In the genomic region with DNA sequence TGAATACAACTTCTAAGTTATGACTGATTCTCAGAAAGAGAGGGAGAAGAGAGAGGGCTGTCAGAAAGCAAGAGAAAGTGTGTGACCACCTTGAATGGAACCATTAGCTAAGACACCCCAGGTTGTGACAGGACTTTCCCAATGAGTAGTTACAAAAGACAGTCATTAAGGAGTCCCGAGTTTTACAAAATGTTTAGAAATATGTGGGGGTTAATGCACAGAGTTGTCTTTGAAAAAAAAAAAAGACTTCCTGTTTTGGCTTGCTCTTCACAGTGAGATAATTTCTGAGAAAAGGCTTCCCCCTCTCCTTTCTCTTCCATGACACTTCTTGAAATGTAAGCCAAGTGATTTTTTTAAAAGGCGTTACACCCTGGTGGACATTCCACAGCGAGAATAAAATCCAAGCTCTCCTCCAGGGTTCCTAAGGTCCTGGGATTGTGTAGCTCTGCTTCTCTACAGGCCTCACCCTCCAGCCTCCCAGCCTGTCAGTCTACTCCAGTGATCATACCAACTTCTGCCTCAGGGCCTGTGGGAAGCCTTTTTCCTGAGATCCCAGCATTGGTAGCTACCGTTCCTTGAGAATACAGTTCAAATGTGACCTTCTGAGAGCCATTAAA, we compare ENCODE assay signal across 17 mouse cellular contexts.
DNase-seq lines count a peak whose midpoint lies in the region; ATAC-seq and TF ChIP-seq lines count a peak whose summit lies in the region.
"Had no signal": no experiment of that assay in that cellular context is flagged by ENCODE, and none has a peak within 500 bp of the region (broad histone marks: within the 10 kb centered on the region; RNA-seq: fewer than 3 reads in every experiment).

No protein-coding gene starts in this region.

- peaks cover 5% of the 10 kb centered on the region for H3K79me2 ChIP-seq in CH12.LX (replicated peaks; ENCODE audit: control insufficient read depth, extremely low read depth, insufficient read depth, poor library complexity, severe bottlenecking)

- WGBS in liver, postnatal 0 days (ENCODE audit: insufficient replicate concordance): 63% methylated on average over 4 of the region's 4 CpGs
- WGBS in bone marrow, adult 2 months: 57% methylated on average over 4 of the region's 4 CpGs
- WGBS in forebrain, embryonic 12.5 days: 83% methylated on average over 4 of the region's 4 CpGs
- 65% methylated on average over 4 of the region's 4 CpGs for WGBS in stomach, postnatal 0 days

- no peak overlapping the region for H3K4me2 ChIP-seq in liver, postnatal 0 days (ENCODE audit: low read depth, low read length)
- no peak overlapping the region for H3K4me2 ChIP-seq in CH12.LX (ENCODE audit: insufficient read depth, low read depth, poor library complexity, severe bottlenecking)
- no peak overlapping the region for H3K4me2 ChIP-seq in forebrain, embryonic 12.5 days
- no peak overlapping the region for H3K4me2 ChIP-seq in stomach, postnatal 0 days (replicated peaks; ENCODE audit: low read depth)
- H3K4me2 ChIP-seq: embryonic facial prominence, embryonic 12.5 days; hindbrain, embryonic 12.5 days; liver, embryonic 13.5 days; midbrain, embryonic 12.5 days had no signal

- no peaks in the 10 kb centered on the region for H3K36me3 ChIP-seq in liver, postnatal 0 days (replicated peaks; ENCODE audit: insufficient read depth, low read length)
- H3K36me3 ChIP-seq in CH12.LX (replicated peaks in 1 of 2; ENCODE audit: control insufficient read depth in 1 of 2, insufficient read depth in 1 of 2, low read length in 1 of 2): peaks cover 28 to 68% of the 10 kb centered on the region in 2 experiments
- no peaks in the 10 kb centered on the region for H3K36me3 ChIP-seq in forebrain, embryonic 12.5 days (replicated peaks)
- H3K36me3 ChIP-seq in stomach, postnatal 0 days (ENCODE audit: control insufficient read depth, insufficient read depth, low read length): no peaks in the 10 kb centered on the region
- H3K36me3 ChIP-seq: embryonic facial prominence, embryonic 12.5 days; hindbrain, embryonic 12.5 days; liver, embryonic 13.5 days; midbrain, embryonic 12.5 days had no signal

- in situ Hi-C loops in CH12.LX (cut with MboI; ENCODE audit: low pct_ligation_motif_present, low pct_unique_long_range_greater_than_20kb, low sequenced_read_pairs): no loop called here

- H3K4me3 ChIP-seq in liver, postnatal 0 days (ENCODE audit: low read depth, low read length): no peak overlapping the region
- no peak overlapping the region for H3K4me3 ChIP-seq in CH12.LX (replicated peaks in 1 of 3; ENCODE audit: low read depth in 2 of 3, low read length in 2 of 3, poor library complexity in 1 of 3)
- H3K4me3 ChIP-seq in bone marrow, adult 2 months (replicated peaks; ENCODE audit: control insufficient read depth, low read depth, low read length): no peak overlapping the region
- H3K4me3 ChIP-seq in forebrain, embryonic 12.5 days (replicated peaks): no peak overlapping the region
- H3K4me3 ChIP-seq in stomach, postnatal 0 days (ENCODE audit: low read depth, low read length): no peak overlapping the region
- H3K4me3 ChIP-seq: embryonic facial prominence, embryonic 12.5 days; hindbrain, embryonic 12.5 days; liver, embryonic 13.5 days; midbrain, embryonic 12.5 days had no signal

- H3K27ac ChIP-seq in liver, postnatal 0 days (ENCODE audit: low read depth): peak overlapping the region; percentile 71
- peak overlapping the region; percentile 30; the same call in 1 of the 2 replicates for H3K27ac ChIP-seq in CH12.LX (ENCODE audit: insufficient read depth, low read depth)
- peak overlapping the region; percentile 39; the same call in 1 of the 2 replicates for H3K27ac ChIP-seq in bone marrow, adult 2 months (ENCODE audit: control insufficient read depth, insufficient read depth, low read depth, low read length, poor library complexity)
- H3K27ac ChIP-seq in forebrain, embryonic 12.5 days: no peak overlapping the region
- no peak overlapping the region for H3K27ac ChIP-seq in stomach, postnatal 0 days (replicated peaks)
- H3K27ac ChIP-seq: embryonic facial prominence, embryonic 12.5 days; hindbrain, embryonic 12.5 days; liver, embryonic 13.5 days; midbrain, embryonic 12.5 days had no signal

- TF ChIP-seq CTCF in liver, postnatal 0 days (IDR thresholded peaks at IDR 0.05; ENCODE audit: low read depth): no peak
- no peak for TF ChIP-seq CTCF in CH12.LX (conservative IDR thresholded peaks at IDR 0.05 in 1 of 2, IDR thresholded peaks at IDR 0.05 in 1 of 2; ENCODE audit: low read depth in 2 of 2, low read length in 2 of 2)
- TF ChIP-seq CTCF in bone marrow, adult 2 months (IDR thresholded peaks at IDR 0.05; ENCODE audit: control insufficient read depth, insufficient read depth, low read length): no peak
- TF ChIP-seq CTCF in stomach, postnatal 0 days (IDR thresholded peaks at IDR 0.05; ENCODE audit: low read depth): no peak

- DNase-seq in liver, postnatal 0 days: no peak
- DNase-seq in liver: no peak
- peak; percentile 39 for DNase-seq in CH12.LX (ENCODE audit: extremely low read depth)
- DNase-seq in lung, postnatal 4 days: peak; percentile 17 to 26
- no peak for DNase-seq in stomach, postnatal 0 days (ENCODE audit: low spot score)
- DNase-seq: cerebellum, adult 11 months; cerebellum, postnatal 36 days; gastrocnemius, postnatal 36 days; kidney, adult 11 months; kidney, postnatal 25 days; left cerebral cortex, postnatal 4 days; liver, embryonic 13.5 days had no signal

- no peaks in the 10 kb centered on the region for H3K9me3 ChIP-seq in liver, postnatal 0 days (ENCODE audit: low read length)
- peaks cover 2% of the 10 kb centered on the region for H3K9me3 ChIP-seq in CH12.LX (replicated peaks; ENCODE audit: low read length)
- no peaks in the 10 kb centered on the region for H3K9me3 ChIP-seq in forebrain, embryonic 12.5 days
- H3K9me3 ChIP-seq in stomach, postnatal 0 days (ENCODE audit: control insufficient read depth, low read length): no peaks in the 10 kb centered on the region
- H3K9me3 ChIP-seq: embryonic facial prominence, embryonic 12.5 days; hindbrain, embryonic 12.5 days; liver, embryonic 13.5 days; midbrain, embryonic 12.5 days had no signal

- ATAC-seq in liver, postnatal 0 days: no peak
- ATAC-seq in forebrain, embryonic 12.5 days (ENCODE audit: low FRiP score): no peak
- ATAC-seq in stomach, postnatal 0 days (ENCODE audit: low FRiP score, low TSS enrichment): no peak

- no peak for TF ChIP-seq RAD21 in CH12.LX (IDR thresholded peaks at IDR 0.05; ENCODE audit: low read depth, low read length)

- no peaks in the 10 kb centered on the region for H3K4me1 ChIP-seq in liver, postnatal 0 days (ENCODE audit: insufficient read depth)
- peaks cover 26 to 53% of the 10 kb centered on the region in 2 experiments for H3K4me1 ChIP-seq in CH12.LX (ENCODE audit: control insufficient read depth in 1 of 2, insufficient read depth in 2 of 2)
- H3K4me1 ChIP-seq in bone marrow, adult 2 months (ENCODE audit: control insufficient read depth, insufficient read depth, low read length): peaks cover 7% of the 10 kb centered on the region
- no peaks in the 10 kb centered on the region for H3K4me1 ChIP-seq in forebrain, embryonic 12.5 days
- no peaks in the 10 kb centered on the region for H3K4me1 ChIP-seq in stomach, postnatal 0 days (replicated peaks; ENCODE audit: control insufficient read depth, insufficient read depth)
- H3K4me1 ChIP-seq: embryonic facial prominence, embryonic 12.5 days; hindbrain, embryonic 12.5 days; liver, embryonic 13.5 days; midbrain, embryonic 12.5 days had no signal

- TF ChIP-seq EP300 in liver, postnatal 0 days (IDR thresholded peaks at IDR 0.05; ENCODE audit: low read depth): no peak
- TF ChIP-seq EP300 in CH12.LX (IDR thresholded peaks at IDR 0.05; ENCODE audit: low read length): no peak; the same call in 1 of the 2 replicates
- TF ChIP-seq EP300 in stomach, postnatal 0 days (optimal IDR thresholded peaks at IDR 0.05): no peak

- no peaks in the 10 kb centered on the region for H3K27me3 ChIP-seq in liver, postnatal 0 days (ENCODE audit: insufficient read depth, low read length)
- H3K27me3 ChIP-seq in CH12.LX (replicated peaks): no peaks in the 10 kb centered on the region
- H3K27me3 ChIP-seq in forebrain, embryonic 12.5 days: no peaks in the 10 kb centered on the region
- H3K27me3 ChIP-seq in stomach, postnatal 0 days (ENCODE audit: control insufficient read depth, insufficient read depth, low read length): no peaks in the 10 kb centered on the region
- H3K27me3 ChIP-seq: embryonic facial prominence, embryonic 12.5 days; hindbrain, embryonic 12.5 days; liver, embryonic 13.5 days; midbrain, embryonic 12.5 days had no signal

- H3K9ac ChIP-seq in liver, postnatal 0 days (replicated peaks): no peak overlapping the region
- no peak overlapping the region for H3K9ac ChIP-seq in CH12.LX (ENCODE audit: insufficient read depth, low read depth)
- H3K9ac ChIP-seq in forebrain, embryonic 12.5 days: no peak overlapping the region
- no peak overlapping the region for H3K9ac ChIP-seq in stomach, postnatal 0 days (ENCODE audit: low read length)
- H3K9ac ChIP-seq: embryonic facial prominence, embryonic 12.5 days; hindbrain, embryonic 12.5 days; liver, embryonic 13.5 days; midbrain, embryonic 12.5 days had no signal

- dilution Hi-C loops in CH12.LX (cut with MboI; ENCODE audit: extremely low pct_ligation_motif_present, extremely low pct_unique_long_range_greater_than_20kb, low sequenced_read_pairs): no loop called here

- TF ChIP-seq POLR2A in CH12.LX (IDR thresholded peaks at IDR 0.05; ENCODE audit: low read depth, low read length): no peak
- TF ChIP-seq POLR2A in bone marrow, adult 2 months (IDR thresholded peaks at IDR 0.05; ENCODE audit: borderline replicate concordance, control insufficient read depth, low read depth, low read length): no peak

TF ChIP-seq in CH12.LX, 34 proteins besides CTCF, POLR2A, EP300 and RAD21:
- TF ChIP-seq PAX5 (IDR thresholded peaks at IDR 0.05; ENCODE audit: low read length) (no peak), ZNF384 (IDR thresholded peaks at IDR 0.05; ENCODE audit: low read depth, low read length) (peak; percentile 87), NRF1 (IDR thresholded peaks at IDR 0.05; ENCODE audit: low read depth, low read length) (no peak), MAX (IDR thresholded peaks at IDR 0.05; ENCODE audit: low read length) (0 out of 2 replicates have a peak, but pooled peaks have one; percentile 8), ETS1 (conservative IDR thresholded peaks at IDR 0.05; ENCODE audit: low read depth, low read length) (peak; percentile 64), BHLHE40 (IDR thresholded peaks at IDR 0.05; ENCODE audit: low read depth, low read length) (peak; percentile 40; the same call in 1 of the 2 replicates), USF2 (conservative IDR thresholded peaks at IDR 0.05; ENCODE audit: low read depth, low read length) (no peak)

Comparison
In these comparisons a context has a peak if more than half of its experiments do, and no peak if none do; other contexts are left out.
1. DNase-seq: peak in CH12.LX (single experiment) and lung, postnatal 4 days (2 of 2); none in liver, postnatal 0 days (single experiment), liver (single experiment) and stomach, postnatal 0 days (single experiment).
2. H3K27ac ChIP-seq: peak in liver, postnatal 0 days (single experiment), CH12.LX (single experiment) and bone marrow, adult 2 months (single experiment); none in forebrain, embryonic 12.5 days (single experiment) and stomach, postnatal 0 days (single experiment).